Mouse (Mus musculus) MEL (cell line): ENCODE measurements at regions not wholly inside any gene's neighbourhood (a gene's known extent, or its start where the extent isn't known, plus 50 kb on each side); places are given as distances from the start of the nearest gene placed in this dataset.

ENCODE experiments used
- DNase-seq: peaks from one replicate; pipeline ENCODE4 v3.0.0; 2011; ENCODE audit warnings: low read depth, low spot score
- H3K27ac ChIP-seq: 2 replicates; pipeline ENCODE4 v1.5.1; 2012; ENCODE audit warnings: low read depth, mild to moderate bottlenecking, control low read depth, low read length, moderate library complexity; ENCODE audit not compliant: control insufficient read depth
- H3K27me3 ChIP-seq, 2 experiments: fragments of 150-350 bp in 1 of 2; sonication (generic) in 1 of 2; 2 replicates each; pipeline ENCODE4 v1.6.1; 2012; ENCODE audit warnings: low read length in 2 of 2, mild to moderate bottlenecking in 2 of 2, improper control_type of control experiment in 1 of 2, moderate library complexity in 1 of 2; ENCODE audit not compliant: insufficient read depth in 2 of 2, control insufficient read depth in 1 of 2
- H3K36me3 ChIP-seq, 2 experiments: 2 replicates each; pipeline ENCODE4 v1.6.1; 2012 to 2014; ENCODE audit warnings: low read length in 2 of 2, improper control_type of control experiment in 1 of 2, inconsistent platforms in 1 of 2, mild to moderate bottlenecking in 1 of 2; ENCODE audit not compliant: insufficient read depth in 2 of 2, control insufficient read depth in 1 of 2
- H3K4me1 ChIP-seq, 2 experiments: fragments of 150-350 bp in 1 of 2; sonication (generic) in 1 of 2; 2 replicates each; pipeline ENCODE4 v1.6.1; 2012; ENCODE audit warnings: low read length in 2 of 2, improper control_type of control experiment in 1 of 2, mild to moderate bottlenecking in 1 of 2; ENCODE audit not compliant: insufficient read depth in 2 of 2, control insufficient read depth in 1 of 2
- H3K4me3 ChIP-seq, 2 experiments: fragments of 150-350 bp in 1 of 2; sonication (generic) in 1 of 2; 2 replicates each; pipeline ENCODE4 v1.5.1; 2012; ENCODE audit warnings: low read depth in 2 of 2, low read length in 2 of 2, mild to moderate bottlenecking in 2 of 2, moderate library complexity in 2 of 2, control low read depth in 1 of 2, improper control_type of control experiment in 1 of 2; ENCODE audit not compliant: control insufficient read depth in 1 of 2, insufficient read depth in 1 of 2
- H3K79me2 ChIP-seq: 2 replicates; pipeline ENCODE4 v1.6.1; 2012; ENCODE audit warnings: mild to moderate bottlenecking, low read length, moderate library complexity; ENCODE audit not compliant: control insufficient read depth, poor library complexity, insufficient read depth
- H3K9ac ChIP-seq: 2 replicates; pipeline ENCODE4 v1.6.1; 2012; ENCODE audit warnings: low read depth, mild to moderate bottlenecking, control low read depth, low read length, moderate library complexity; ENCODE audit not compliant: control insufficient read depth, poor library complexity, severe bottlenecking
- H3K9me3 ChIP-seq: fragments of 150-350 bp; sonication (generic); replicated peaks from 2 replicates; pipeline ENCODE4 v1.6.1; 2012; ENCODE audit warnings: mild to moderate bottlenecking, low read length, improper control_type of control experiment, moderate library complexity; ENCODE audit not compliant: insufficient read depth
- CHD2 ChIP-seq: IDR thresholded peaks from 2 replicates; pipeline ENCODE4 v1.6.1; 2011; ENCODE audit warnings: low read length, improper control_type of control experiment
- CTCF ChIP-seq, 3 experiments: IDR thresholded peaks in 2 of 3; conservative IDR thresholded peaks in 1 of 3; 2 replicates each; pipeline ENCODE4 v1.5.1; 2011 to 2012; ENCODE audit warnings: low read length in 3 of 3, low read depth in 2 of 3, mild to moderate bottlenecking in 2 of 3, improper control_type of control experiment in 1 of 3, inconsistent platforms in 1 of 3, mixed read lengths in 1 of 3, moderate library complexity in 1 of 3; ENCODE audit not compliant: control insufficient read depth in 1 of 3, insufficient read depth in 1 of 3, poor library complexity in 1 of 3, severe bottlenecking in 1 of 3
- E2F4 ChIP-seq: IDR thresholded peaks from 2 replicates; pipeline ENCODE4 v1.6.1; 2011; ENCODE audit warnings: low read depth, low read length, improper control_type of control experiment, borderline replicate concordance
- ELF1 ChIP-seq: IDR thresholded peaks from 2 replicates; pipeline ENCODE4 v1.6.1; 2014; ENCODE audit warnings: low read depth, mild to moderate bottlenecking, inconsistent platforms, low read length, improper control_type of control experiment, moderate library complexity
- EP300 ChIP-seq, 2 experiments: IDR thresholded peaks; 2 replicates each; pipeline ENCODE4 v1.6.1; 2011; ENCODE audit warnings: improper control_type of control experiment in 2 of 2, low read length in 2 of 2, low read depth in 1 of 2, mild to moderate bottlenecking in 1 of 2
- ETS1 ChIP-seq: IDR thresholded peaks from 2 replicates; pipeline ENCODE4 v1.6.1; 2012; ENCODE audit warnings: low read depth, mild to moderate bottlenecking, inconsistent platforms, low read length, improper control_type of control experiment, moderate library complexity
- GABPA ChIP-seq: IDR thresholded peaks from 2 replicates; pipeline ENCODE4 v1.6.1; 2012; ENCODE audit warnings: low read depth, mild to moderate bottlenecking, inconsistent platforms, low read length, improper control_type of control experiment, moderate library complexity
- JUND ChIP-seq: IDR thresholded peaks from 2 replicates; pipeline ENCODE4 v1.6.1; 2011; ENCODE audit warnings: low read depth, mild to moderate bottlenecking, improper control_type of control experiment, low read length
- KAT2A ChIP-seq: conservative IDR thresholded peaks from 2 replicates; pipeline ENCODE4 v1.6.1; 2012; ENCODE audit warnings: low read depth, low read length, improper control_type of control experiment, inconsistent platforms
- MEF2A ChIP-seq: IDR thresholded peaks from 2 replicates; pipeline ENCODE4 v1.6.1; 2014; ENCODE audit warnings: low read depth, mild to moderate bottlenecking, inconsistent platforms, low read length, improper control_type of control experiment; ENCODE audit not compliant: poor library complexity, insufficient replicate concordance, severe bottlenecking; ENCODE audit errors: extremely low read depth
- NRF1 ChIP-seq: IDR thresholded peaks from 2 replicates; pipeline ENCODE4 v1.6.1; 2014; ENCODE audit warnings: low read depth, mild to moderate bottlenecking, inconsistent platforms, low read length, improper control_type of control experiment, moderate library complexity; ENCODE audit not compliant: poor library complexity, insufficient read depth, severe bottlenecking
- POLR2AphosphoS5 ChIP-seq: IDR thresholded peaks from 2 replicates; pipeline ENCODE4 v1.6.1; 2012; ENCODE audit warnings: low read depth, borderline replicate concordance, mild to moderate bottlenecking, inconsistent platforms, low read length, moderate library complexity, mixed read lengths
- SIN3A ChIP-seq: IDR thresholded peaks from 2 replicates; pipeline ENCODE4 v1.6.1; 2012; ENCODE audit warnings: low read length, improper control_type of control experiment, inconsistent platforms
- SMC3 ChIP-seq: IDR thresholded peaks from 2 replicates; pipeline ENCODE4 v1.6.1; 2011; ENCODE audit warnings: low read depth, low read length, improper control_type of control experiment
- TAL1 ChIP-seq: IDR thresholded peaks from 2 replicates; pipeline ENCODE4 v1.6.1; 2012; ENCODE audit warnings: mild to moderate bottlenecking, inconsistent platforms, low read length, moderate library complexity, mixed read lengths
- TBP ChIP-seq: IDR thresholded peaks from 2 replicates; pipeline ENCODE4 v1.8.0; 2011; ENCODE audit warnings: low read depth, low read length, improper control_type of control experiment
- TCF12 ChIP-seq: IDR thresholded peaks from 2 replicates; pipeline ENCODE4 v1.6.1; 2014; ENCODE audit warnings: low read depth, mild to moderate bottlenecking, inconsistent platforms, low read length, improper control_type of control experiment, moderate library complexity
- UBTF ChIP-seq: IDR thresholded peaks from 2 replicates; pipeline ENCODE4 v1.6.1; 2012; ENCODE audit warnings: low read depth, mild to moderate bottlenecking, inconsistent platforms, low read length, improper control_type of control experiment, moderate library complexity, borderline replicate concordance; ENCODE audit not compliant: insufficient read depth

DNA sequence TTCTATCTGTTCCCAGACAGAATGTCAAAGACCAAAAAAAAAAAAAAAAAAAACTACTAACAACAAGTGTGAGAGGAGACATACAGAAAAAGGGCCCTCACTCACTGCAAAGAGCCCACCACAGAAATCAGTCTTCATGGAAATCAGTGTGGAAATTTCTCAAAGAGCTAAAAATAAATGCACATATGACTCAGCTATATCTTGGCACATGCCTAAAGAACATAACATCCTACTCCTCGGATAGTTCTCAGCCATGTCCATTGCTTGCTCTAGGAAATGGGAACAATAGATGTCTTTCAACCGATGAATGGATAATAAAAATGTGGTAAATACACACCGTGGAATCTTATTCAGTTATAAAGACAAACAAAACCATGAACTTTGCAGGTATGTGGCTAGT is 95.1 kb upstream of the Kctd3 start:
- Histone ChIP-seq H3K27ac (no peak overlapping the region), H3K4me1 (no peaks in the 10 kb centered on the region), H3K79me2 (no peaks in the 10 kb centered on the region), H3K4me3 (no peak overlapping the region), H3K27me3 (no peaks in the 10 kb centered on the region), H3K9me3 (no peaks in the 10 kb centered on the region), H3K9ac (no peak overlapping the region)
- TF ChIP-seq TBP (no peak), ELF1 (no peak), KAT2A (no peak), SMC3 (no peak), ETS1 (no peak), NRF1 (no peak), TCF12 (no peak), CTCF (IDR thresholded peaks at IDR 0.05 in 2 of 3, conservative IDR thresholded peaks at IDR 0.05 in 1 of 3; ENCODE audit: control insufficient read depth in 1 of 3, insufficient read depth in 1 of 3, low read depth in 2 of 3, low read length in 3 of 3, poor library complexity in 1 of 3, severe bottlenecking in 1 of 3) (no peak), GABPA (no peak), MEF2A (no peak), POLR2AphosphoS5 (no peak), E2F4 (no peak), EP300 (IDR thresholded peaks at IDR 0.05; ENCODE audit: low read depth in 1 of 2, low read length in 2 of 2) (no peak)
- TF ChIP-seq, all 39 proteins: peak for 0
- no peak for DNase-seq
- no peaks in the 10 kb centered on the region for H3K36me3 ChIP-seq

DNA sequence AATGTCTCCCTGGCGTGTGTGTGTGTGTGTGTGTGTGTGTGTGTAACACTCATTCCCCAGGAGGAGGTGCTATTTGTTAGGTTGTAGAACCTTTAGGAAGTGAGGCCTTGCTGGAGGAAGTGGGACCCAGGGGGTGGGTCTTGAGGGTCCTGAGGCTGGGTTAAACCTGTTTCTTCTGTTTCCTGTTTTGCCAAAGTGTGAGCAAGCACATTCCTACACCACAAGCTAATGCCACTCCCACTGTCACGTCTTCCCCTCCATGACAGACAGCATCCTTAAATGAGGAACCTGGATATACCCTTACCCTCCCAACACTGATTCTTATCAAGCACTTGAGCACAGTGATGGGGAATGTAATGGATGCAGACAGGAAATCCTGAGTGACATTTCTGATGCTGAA is 91.5 kb upstream of the Kctd3 start:
- H3K27ac ChIP-seq, result no peak overlapping the region
- no peak overlapping the region for H3K4me3 ChIP-seq
- DNase-seq, result no peak
- no peak overlapping the region for H3K9ac ChIP-seq
- no peaks in the 10 kb centered on the region for H3K4me1 ChIP-seq
- H3K9me3 ChIP-seq, result no peaks in the 10 kb centered on the region
- no peaks in the 10 kb centered on the region; a peak in 1 of 4 replicates for H3K27me3 ChIP-seq
- no peaks in the 10 kb centered on the region for H3K79me2 ChIP-seq
- H3K36me3 ChIP-seq, result no peaks in the 10 kb centered on the region
- TF ChIP-seq TAL1 (no peak), SIN3A (no peak), UBTF (no peak), JUND (no peak), KAT2A (no peak), POLR2AphosphoS5 (no peak), CHD2 (no peak)
